Mouse (Mus musculus) liver, embryonic 15.5 days (tissue): ENCODE results near the gene Sncb. TPM values are rescaled to one million over a fixed set of nuclear protein-coding genes. Genes with fewer than 3 reads are reported as not detected.
"Not testable (repeated sequence)": the region's sequence is repeated elsewhere in the genome, so short reads cannot be mapped to it uniquely, and the experiment has no call there.

Experiments
- ATAC-seq: fragments of 200-750 bp; cut with Nextera tagmentation; 2 replicates; pipeline ENCODE4 v1.8.0; 2017; ENCODE audit warnings: moderate number of reproducible peaks, mild to moderate bottlenecking, moderate library complexity; ENCODE audit not compliant: insufficient read depth
- H3K27ac ChIP-seq: fragments of 300-500 bp; sonication (generic); replicated peaks from 2 replicates; pipeline ENCODE4 v1.5.1; 2015; ENCODE audit warnings: mild to moderate bottlenecking, inconsistent platforms
- H3K27me3 ChIP-seq: fragments of 300-500 bp; sonication (generic); 2 replicates; pipeline ENCODE4 v1.6.1; 2015; ENCODE audit warnings: mild to moderate bottlenecking, inconsistent platforms
- H3K36me3 ChIP-seq: fragments of 300-500 bp; sonication (generic); replicated peaks from 2 replicates; pipeline ENCODE4 v1.6.1; 2015; ENCODE audit warnings: moderate library complexity, mild to moderate bottlenecking, inconsistent platforms
- H3K4me1 ChIP-seq: fragments of 300-500 bp; sonication (generic); replicated peaks from 2 replicates; pipeline ENCODE4 v1.6.1; 2015; ENCODE audit warnings: inconsistent platforms
- H3K4me2 ChIP-seq: fragments of 300-500 bp; sonication (generic); 2 replicates; pipeline ENCODE4 v1.6.1; 2015; ENCODE audit warnings: moderate library complexity, mild to moderate bottlenecking, inconsistent platforms
- H3K4me3 ChIP-seq: fragments of 300-500 bp; sonication (generic); replicated peaks from 2 replicates; pipeline ENCODE4 v1.5.1; 2015; ENCODE audit warnings: mild to moderate bottlenecking, inconsistent platforms
- H3K9ac ChIP-seq: fragments of 300-500 bp; sonication (generic); 2 replicates; pipeline ENCODE4 v1.6.1; 2015; ENCODE audit warnings: moderate library complexity, mild to moderate bottlenecking, inconsistent platforms
- H3K9me3 ChIP-seq: fragments of 300-500 bp; sonication (generic); replicated peaks from 2 replicates; pipeline ENCODE4 v1.6.1; 2016; ENCODE audit warnings: inconsistent platforms
- WGBS: fragments of 180-500 bp; shearing (Covaris S2); methylation state at CpG from one replicate; pipeline ENCODE4 v1.1.7; 2015; ENCODE audit warnings: mixed read lengths; ENCODE audit not compliant: insufficient replicate concordance; 5-methylcytosine and 5-hydroxymethylcytosine counted together
- polyA plus RNA-seq: library from polyadenylated mRNA; unstranded; fragments of >200 nt; fragmentation: Nextera tagmentation; extraction: Ambion mirVana; gene quantifications from 2 replicates; pipeline ENCODE4 v1.2.1, GENCODE M21; 2015

Sncb gene
- polyA plus RNA-seq, 1 experiment from 2014 or later = not detected

DNA sequence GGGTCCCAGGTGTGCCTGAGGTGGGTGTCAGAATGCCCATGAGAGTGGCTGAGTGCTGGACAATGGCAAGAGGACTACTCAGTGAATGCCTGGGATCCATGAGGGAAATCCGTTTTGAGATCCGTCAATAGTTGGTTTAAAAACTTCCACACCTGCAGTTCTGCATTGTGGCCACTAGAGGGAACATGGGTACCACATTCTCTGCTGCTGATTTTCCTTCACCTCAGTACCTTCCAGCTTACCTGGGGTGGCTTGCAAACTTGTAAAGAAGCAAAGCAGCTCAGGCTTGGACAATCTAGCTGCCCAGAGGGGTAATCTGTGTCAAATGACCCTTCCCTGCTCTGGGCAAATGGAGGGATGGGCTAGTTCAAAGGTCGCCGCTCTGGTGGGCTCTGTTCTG lies 31.0 kb upstream of the Sncb start:
- Histone ChIP-seq H3K9me3 (no peaks in the 10 kb centered on the region), H3K4me3 (no peak overlapping the region), H3K9ac (no peak overlapping the region), H3K4me2 (no peak overlapping the region), H3K36me3 (no peaks in the 10 kb centered on the region), H3K4me1 (no peaks in the 10 kb centered on the region), H3K27me3 (peaks cover 21% of the 10 kb centered on the region), H3K27ac (no peak overlapping the region)
- ATAC-seq = no peak
- 36% methylated on average over 4 of the region's 4 CpGs for WGBS

DNA sequence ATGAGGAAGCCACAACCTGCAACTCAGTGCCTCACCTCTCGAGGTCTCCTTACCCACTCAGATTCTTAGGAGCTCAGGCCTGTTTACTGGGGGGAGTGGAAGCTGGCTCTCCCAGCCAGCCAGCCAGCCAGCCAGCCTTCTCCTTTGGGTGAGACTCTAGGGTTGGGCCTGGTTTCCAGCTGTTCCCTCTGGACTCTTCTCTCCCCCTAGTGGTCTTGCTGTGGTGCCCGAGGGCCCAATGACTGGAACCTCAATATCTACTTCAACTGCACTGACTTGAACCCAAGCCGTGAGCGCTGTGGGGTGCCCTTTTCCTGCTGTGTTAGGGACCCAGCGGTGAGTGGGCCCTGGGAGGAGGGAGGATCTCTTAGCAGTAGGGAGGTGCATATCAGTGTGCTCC lies 28.4 kb upstream of the Sncb start:
- Histone ChIP-seq H3K4me3 (no peak overlapping the region), H3K27ac (no peak overlapping the region), H3K27me3 (peaks cover 46% of the 10 kb centered on the region), H3K9me3 (no peaks in the 10 kb centered on the region), H3K9ac (no peak overlapping the region), H3K4me1 (peaks cover under 1% of the 10 kb centered on the region), H3K36me3 (no peaks in the 10 kb centered on the region), H3K4me2 (no peak overlapping the region)
- no peak for ATAC-seq
- WGBS = 48% methylated on average over 5 of the region's 5 CpGs

DNA sequence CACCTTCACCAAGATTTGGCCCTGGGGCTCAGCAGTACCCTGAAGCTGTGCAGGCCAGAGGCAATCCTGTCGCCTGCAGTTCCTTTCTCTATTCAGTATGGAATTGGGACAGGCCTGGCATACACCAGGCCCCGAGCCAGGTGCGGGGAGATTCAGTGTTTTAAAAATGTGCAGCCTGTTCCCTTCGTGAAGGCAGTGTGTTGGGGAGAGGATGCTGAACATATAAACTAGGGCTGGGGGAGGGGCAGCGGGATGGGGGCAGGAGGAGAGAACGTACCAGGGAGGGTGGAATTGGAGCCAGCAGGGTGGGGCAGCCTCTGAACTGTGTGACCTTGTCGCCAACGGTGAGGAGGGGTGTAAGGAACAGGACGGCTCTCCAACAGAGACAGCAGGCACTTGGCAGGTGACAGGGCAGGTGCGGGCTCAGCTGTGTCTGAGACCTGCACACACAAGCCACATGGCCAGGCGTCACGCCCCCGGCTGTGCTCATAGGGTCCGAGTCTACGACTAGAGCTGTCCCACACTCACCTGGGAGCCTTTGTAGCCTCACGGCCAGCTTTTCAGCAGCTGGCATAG lies 27.7 kb upstream of the Sncb start:
- H3K27me3 ChIP-seq = peaks cover 54% of the 10 kb centered on the region

DNA sequence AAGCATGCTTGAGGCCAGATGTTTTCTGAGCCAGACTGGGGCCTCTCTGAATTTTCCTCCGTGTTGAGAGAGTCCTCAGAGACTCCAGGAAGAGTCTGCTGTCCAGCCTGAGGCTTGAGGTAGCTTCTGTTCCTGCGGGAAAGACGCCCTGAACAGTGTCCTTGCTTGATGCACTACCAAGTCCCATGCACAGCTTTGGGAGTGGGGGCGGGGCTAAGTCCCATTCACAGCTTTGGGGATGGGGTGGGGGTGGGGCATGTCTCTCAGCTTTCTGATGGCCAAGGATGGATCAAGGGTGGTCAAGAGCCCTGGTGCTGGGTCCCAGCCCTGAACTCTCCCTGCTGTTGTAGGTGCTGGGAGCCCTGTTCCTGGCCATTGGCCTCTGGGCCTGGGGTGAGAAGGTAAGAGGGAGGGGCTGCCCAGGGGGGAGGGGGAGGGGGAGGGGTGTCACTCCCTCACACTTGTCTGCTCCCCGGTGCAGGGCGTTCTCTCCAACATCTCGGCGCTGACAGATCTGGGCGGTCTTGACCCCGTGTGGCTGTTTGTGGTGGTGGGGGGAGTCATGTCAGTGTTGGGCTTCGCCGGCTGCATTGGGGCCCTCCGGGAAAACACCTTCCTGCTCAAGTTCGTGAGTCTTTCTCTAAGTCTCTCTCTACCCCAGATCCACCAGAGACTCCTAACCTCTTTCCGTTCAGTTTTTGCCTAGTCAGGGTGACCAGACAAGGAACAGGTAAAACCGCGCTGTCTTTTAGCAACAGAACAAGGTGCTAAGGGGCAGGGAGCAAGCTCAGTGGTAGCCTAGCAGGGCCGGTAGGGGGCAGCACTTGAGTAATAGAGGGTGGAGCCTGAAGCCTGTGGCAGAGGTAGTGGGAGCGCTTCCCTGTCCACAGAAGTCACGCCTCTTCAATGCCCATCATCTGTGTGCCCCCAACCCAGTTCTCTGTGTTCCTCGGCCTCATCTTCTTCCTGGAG lies 26.1 kb upstream of the Sncb start:
- peaks cover 63% of the 10 kb centered on the region for H3K27me3 ChIP-seq
- H3K4me3 ChIP-seq = no peak overlapping the region
- no peaks in the 10 kb centered on the region for H3K9me3 ChIP-seq
- no peaks in the 10 kb centered on the region for H3K36me3 ChIP-seq
- 18% methylated on average over 21 of the region's 21 CpGs for WGBS
- ATAC-seq = no peak
- H3K4me2 ChIP-seq = no peak overlapping the region
- H3K4me1 ChIP-seq = peaks cover 12% of the 10 kb centered on the region
- no peak overlapping the region for H3K9ac ChIP-seq
- H3K27ac ChIP-seq = no peak overlapping the region

More for the DNA sequence above, 27.7 kb upstream of the Sncb start:
- Histone ChIP-seq H3K9me3 (no peaks in the 10 kb centered on the region), H3K36me3 (no peaks in the 10 kb centered on the region), H3K4me1 (peaks cover 8% of the 10 kb centered on the region), H3K4me3 (no peak overlapping the region), H3K9ac (no peak overlapping the region), H3K27ac (no peak overlapping the region), H3K4me2 (no peak overlapping the region)
- ATAC-seq = no peak
- WGBS = 62% methylated on average over 16 of the region's 16 CpGs

DNA sequence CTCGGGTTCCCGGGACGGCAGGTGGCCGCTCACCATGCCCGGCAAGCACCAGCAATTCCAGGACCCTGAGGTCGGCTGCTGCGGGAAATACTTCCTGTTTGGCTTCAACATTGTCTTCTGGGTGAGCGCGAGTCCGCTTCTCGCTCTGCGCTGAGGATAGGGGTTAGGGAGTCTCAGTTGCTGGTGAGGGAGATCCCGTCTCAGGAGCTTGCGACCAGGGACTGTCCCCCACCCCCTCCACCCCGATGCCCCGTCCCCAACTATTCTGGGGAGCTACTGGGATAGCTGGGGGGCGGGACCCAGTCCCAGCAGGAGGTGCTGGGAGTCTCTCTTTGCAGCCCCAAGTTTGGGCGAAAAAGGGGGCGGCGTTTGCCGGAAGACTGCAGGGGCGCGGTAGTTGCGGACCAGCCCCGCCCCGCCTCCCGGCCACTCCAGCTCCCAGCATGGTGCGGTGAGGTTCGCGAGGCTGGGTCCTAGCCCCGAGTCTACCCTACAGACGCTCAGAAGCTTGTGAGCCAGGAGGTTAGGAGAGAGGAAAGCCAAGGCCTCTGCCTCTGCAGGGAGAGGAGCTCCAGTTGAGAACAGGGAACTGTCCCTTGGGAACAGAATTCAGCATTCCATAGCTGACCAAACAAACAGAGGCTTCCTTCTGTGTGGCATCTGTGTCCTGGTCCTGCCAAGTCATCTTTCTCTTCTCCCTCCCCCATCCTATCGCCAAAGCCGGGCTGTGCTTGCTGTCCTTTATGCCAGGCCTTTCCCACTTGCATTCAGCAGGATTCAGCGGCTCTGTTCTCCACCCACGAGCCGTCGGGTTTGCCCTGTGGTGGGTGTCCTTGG lies 23.4 kb upstream of the Sncb start:
- 2% methylated on average over 38 of the region's 38 CpGs for WGBS
- peak; percentile 10; the same call in 1 of the 2 replicates for ATAC-seq
- Histone ChIP-seq H3K27ac (no peak overlapping the region), H3K4me1 (peaks cover 12% of the 10 kb centered on the region), H3K27me3 (peaks cover 53% of the 10 kb centered on the region), H3K36me3 (no peaks in the 10 kb centered on the region), H3K9me3 (no peaks in the 10 kb centered on the region), H3K9ac (0 out of 2 replicates have a peak overlapping the region, but pooled peaks have one; percentile 15), H3K4me3 (peak overlapping the region; percentile 51), H3K4me2 (peak overlapping the region; percentile 77)

DNA sequence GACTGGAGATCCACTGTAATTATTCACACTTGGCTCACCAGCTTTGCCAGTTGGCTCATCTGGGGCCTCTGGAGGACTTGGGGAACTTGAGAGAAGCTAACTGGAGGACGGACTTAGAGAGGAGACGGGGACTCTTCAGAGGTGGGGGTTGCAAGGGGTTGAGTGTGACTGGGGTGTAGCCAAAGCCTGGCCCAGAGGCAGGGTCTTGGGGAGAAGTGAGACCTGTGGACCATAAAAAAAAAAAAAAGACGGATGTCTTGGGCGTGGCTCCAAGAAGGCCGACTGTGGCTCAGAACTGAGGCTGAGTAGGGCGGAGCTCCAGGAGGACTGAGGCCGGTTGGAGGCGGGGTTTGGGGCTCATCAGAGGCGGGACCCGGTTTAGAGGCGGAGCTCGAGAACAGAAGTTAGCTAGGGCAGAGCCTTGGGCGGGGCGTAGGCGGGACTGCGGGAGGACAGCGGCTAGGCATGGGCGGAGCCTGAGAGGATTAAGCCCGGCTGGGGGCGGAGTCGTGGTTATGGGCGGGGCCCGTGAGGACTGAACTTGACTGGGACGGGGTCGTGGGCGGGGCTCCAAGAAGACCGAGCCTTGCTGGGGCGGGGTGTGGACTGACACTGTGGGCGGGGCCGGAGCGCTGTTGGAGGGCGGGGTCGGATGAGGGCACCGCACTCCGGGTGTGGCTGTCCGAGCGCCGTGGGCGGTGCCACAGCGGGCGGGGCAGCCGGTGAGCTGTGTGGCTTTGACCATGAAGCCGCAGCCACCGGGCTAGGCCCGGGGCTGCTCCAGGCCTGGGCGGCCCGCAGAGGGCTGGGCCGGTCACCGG lies 22.6 kb upstream of the Sncb start, which contains the start of gene Tspan17:
Gene Tspan17 (plus strand): TSS at position 638 of the 821 bp plus-strand sequence.
- ATAC-seq = peak; percentile 75
- H3K27ac ChIP-seq = no peak within 1 kb of the TSS
- H3K27me3 ChIP-seq = peaks cover 53% of the 10 kb centered on the region
- H3K4me1 ChIP-seq = peaks cover 12% of the 10 kb centered on the region
- peak within 1 kb of the TSS; percentile 77 for H3K4me2 ChIP-seq
- peak within 1 kb of the TSS; percentile 51 for H3K4me3 ChIP-seq
- no peaks in the 10 kb centered on the region for H3K36me3 ChIP-seq
- WGBS = 2% methylated on average over 49 of the region's 49 CpGs
- H3K9ac ChIP-seq = 0 out of 2 replicates have a peak within 1 kb of the TSS, but pooled peaks have one; percentile 15
- H3K9me3 ChIP-seq = no peaks in the 10 kb centered on the region

DNA sequence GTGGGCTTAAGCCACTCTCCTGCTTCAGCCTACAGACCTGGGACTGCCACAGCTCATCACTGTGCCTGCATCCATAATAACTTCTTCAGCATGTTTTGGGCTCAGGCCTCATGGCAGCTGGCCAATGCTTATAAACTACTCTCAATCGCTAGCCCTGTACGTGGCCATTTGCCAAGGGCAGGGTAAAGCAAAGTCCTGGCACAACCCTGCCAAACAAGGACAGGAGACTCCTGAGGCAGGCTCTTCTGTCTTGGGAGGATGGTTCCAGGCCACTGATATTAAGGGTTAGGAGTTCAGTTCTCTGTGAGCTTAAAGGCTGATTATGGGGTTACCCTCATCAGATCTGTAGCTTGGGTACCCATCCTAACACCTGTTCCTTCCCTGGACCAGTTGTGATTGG lies 21.2 kb upstream of the Sncb start:
- Histone ChIP-seq H3K4me1 (peaks cover 12% of the 10 kb centered on the region), H3K27me3 (peaks cover 44% of the 10 kb centered on the region)
- not testable (repeated sequence) for H3K9me3 ChIP-seq, ATAC-seq, H3K27ac ChIP-seq, H3K36me3 ChIP-seq, H3K9ac ChIP-seq, H3K4me3 ChIP-seq, H3K4me2 ChIP-seq
- 71% methylated on average over 2 of the region's 2 CpGs for WGBS

DNA sequence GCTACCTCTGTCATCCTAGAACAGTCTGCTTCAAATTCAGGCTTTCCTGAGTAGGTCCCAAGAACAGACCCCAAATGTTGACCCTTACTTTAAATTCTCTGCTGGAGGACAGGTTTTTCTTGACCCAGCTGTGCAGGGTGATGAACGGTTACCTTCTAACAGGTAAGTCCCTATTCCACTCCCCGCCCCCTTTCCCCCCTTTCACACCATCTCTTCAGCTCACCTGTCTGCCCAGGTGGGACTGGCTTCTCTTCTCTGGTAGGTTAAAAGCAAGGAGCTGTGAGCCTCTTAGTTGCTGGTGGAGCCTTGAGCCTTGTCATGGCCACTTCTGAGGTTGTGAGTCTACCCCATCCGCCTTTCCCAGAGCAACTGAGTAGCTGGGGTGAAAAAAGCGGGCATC lies 17.3 kb upstream of the Sncb start, which contains the start of gene Eif4e1b:
Gene Eif4e1b (plus strand): TSS at position 301 of the 400 bp plus-strand sequence.
- no peak for ATAC-seq
- no peak within 1 kb of the TSS for H3K4me2 ChIP-seq
- H3K27me3 ChIP-seq = peaks cover 6% of the 10 kb centered on the region
- H3K9ac ChIP-seq = no peak within 1 kb of the TSS
- no peaks in the 10 kb centered on the region for H3K9me3 ChIP-seq
- WGBS = 57% methylated on average over 4 of the region's 4 CpGs
- no peak within 1 kb of the TSS for H3K27ac ChIP-seq
- no peaks in the 10 kb centered on the region for H3K4me1 ChIP-seq
- no peak within 1 kb of the TSS for H3K4me3 ChIP-seq
- H3K36me3 ChIP-seq = no peaks in the 10 kb centered on the region

DNA sequence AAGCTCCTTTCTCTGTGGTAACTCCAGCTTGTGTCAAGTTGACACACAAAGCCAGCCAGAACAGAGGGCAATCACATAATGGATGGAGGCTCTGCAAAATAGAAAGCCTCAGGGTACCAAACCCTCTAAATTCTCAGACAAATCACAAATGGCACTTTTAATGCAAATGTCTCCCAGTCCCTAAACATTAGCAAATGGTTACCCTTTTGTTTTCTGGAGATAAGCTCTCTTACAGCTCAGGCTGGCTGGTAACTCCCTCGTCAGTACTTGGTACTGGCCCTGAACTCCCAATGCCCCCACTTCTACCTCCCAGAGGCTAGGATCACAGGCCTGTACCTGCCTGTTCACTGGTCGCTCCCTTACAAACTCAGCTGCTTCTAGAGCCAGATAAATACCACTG lies 16.8 kb upstream of the Sncb start:
- 24% methylated on average over 2 of the region's 2 CpGs for WGBS

DNA sequence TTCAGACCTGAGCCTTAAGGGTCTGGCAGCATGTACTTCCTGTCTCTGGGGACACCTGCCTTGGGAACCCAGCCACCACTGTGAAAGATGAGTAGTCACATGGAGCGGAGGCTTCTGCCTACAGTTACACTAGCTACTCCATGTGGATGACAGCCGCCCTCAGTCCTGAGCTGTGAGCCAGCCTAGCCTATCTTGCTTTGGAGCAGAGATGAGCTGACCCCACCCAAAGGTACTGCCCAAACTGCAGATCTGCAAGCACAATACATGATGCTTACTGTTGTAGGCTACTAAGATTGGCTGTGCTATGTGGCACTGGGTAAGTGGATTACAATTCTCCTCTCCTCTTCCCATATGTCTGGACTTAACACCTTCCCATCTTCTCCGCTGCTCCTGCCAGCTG lies 14.7 kb upstream of the Sncb start:
- no peak for ATAC-seq
- no peak overlapping the region for H3K4me2 ChIP-seq
- H3K4me3 ChIP-seq = no peak overlapping the region
- no peaks in the 10 kb centered on the region; the same call in 1 of the 2 replicates for H3K27me3 ChIP-seq
- no peak overlapping the region for H3K9ac ChIP-seq
- H3K9me3 ChIP-seq = no peaks in the 10 kb centered on the region
- WGBS = 52% methylated on average over 3 of the region's 3 CpGs
- no peaks in the 10 kb centered on the region for H3K36me3 ChIP-seq
- no peaks in the 10 kb centered on the region for H3K4me1 ChIP-seq
- H3K27ac ChIP-seq = no peak overlapping the region

More for the DNA sequence above, 16.8 kb upstream of the Sncb start:
- Histone ChIP-seq H3K27me3 (peaks cover 2% of the 10 kb centered on the region), H3K9me3 (no peaks in the 10 kb centered on the region), H3K4me2 (no peak overlapping the region), H3K27ac (no peak overlapping the region), H3K4me1 (no peaks in the 10 kb centered on the region), H3K36me3 (no peaks in the 10 kb centered on the region), H3K9ac (no peak overlapping the region), H3K4me3 (no peak overlapping the region)
- ATAC-seq = no peak
